Mouse (Mus musculus) stomach, embryonic 16.5 days (tissue): Measurements from ENCODE around the gene Gabarapl1. TPM values are rescaled to one million over a fixed set of nuclear protein-coding genes. Genes with fewer than 3 reads are reported as not detected.

ENCODE experiments used
- ATAC-seq: fragments of 200-750 bp; cut with Nextera tagmentation; 2 replicates; pipeline ENCODE4 v1.8.0; 2017; ENCODE audit warnings: moderate number of reproducible peaks, moderate TSS enrichment; ENCODE audit not compliant: insufficient read depth, low FRiP score
- H3K27ac ChIP-seq: fragments of 300-500 bp; sonication (generic); 2 replicates; pipeline ENCODE4 v1.5.1; 2014; ENCODE audit warnings: low read length
- H3K27me3 ChIP-seq: fragments of 300-500 bp; sonication (generic); 2 replicates; pipeline ENCODE4 v1.6.1; 2014; ENCODE audit warnings: low read length, control low read depth, mixed read lengths; ENCODE audit not compliant: control insufficient read depth, insufficient read depth
- H3K36me3 ChIP-seq: fragments of 300-500 bp; sonication (generic); 2 replicates; pipeline ENCODE4 v1.6.1; 2014; ENCODE audit warnings: low read length; ENCODE audit not compliant: control insufficient read depth, insufficient read depth
- H3K4me1 ChIP-seq: fragments of 300-500 bp; sonication (generic); 2 replicates; pipeline ENCODE4 v1.6.1; 2014; ENCODE audit warnings: low read length, control low read depth, mixed read lengths; ENCODE audit not compliant: control insufficient read depth, insufficient read depth
- H3K4me2 ChIP-seq: fragments of 300-500 bp; sonication (generic); 2 replicates; pipeline ENCODE4 v1.6.1; 2014; ENCODE audit warnings: low read depth, low read length, mixed read lengths
- H3K4me3 ChIP-seq: fragments of 300-500 bp; sonication (generic); replicated peaks from 2 replicates; pipeline ENCODE4 v1.5.1; 2014; ENCODE audit warnings: mild to moderate bottlenecking, low read length
- H3K9ac ChIP-seq: fragments of 300-500 bp; sonication (generic); 2 replicates; pipeline ENCODE4 v1.6.1; 2014; ENCODE audit warnings: low read length
- H3K9me3 ChIP-seq: fragments of 300-500 bp; sonication (generic); replicated peaks from 2 replicates; pipeline ENCODE4 v1.6.1; 2016; ENCODE audit warnings: low read length, control low read depth; ENCODE audit not compliant: control insufficient read depth
- WGBS: fragments of 180-500 bp; shearing (Covaris S2); extraction: QIAGEN DNeasy Blood & Tissue Kit; methylation state at CpG from one replicate; pipeline ENCODE4 v1.1.7; 2014; 5-methylcytosine and 5-hydroxymethylcytosine counted together
- polyA plus RNA-seq: library from polyadenylated mRNA; unstranded; fragments of >200 nt; fragmentation: Nextera tagmentation; extraction: Ambion mirVana; gene quantifications from 2 replicates; pipeline ENCODE4 v1.2.1, GENCODE M21; 2015

Gene Gabarapl1
- polyA plus RNA-seq, 1 experiment from 2014 or later = 44.6 TPM

DNA sequence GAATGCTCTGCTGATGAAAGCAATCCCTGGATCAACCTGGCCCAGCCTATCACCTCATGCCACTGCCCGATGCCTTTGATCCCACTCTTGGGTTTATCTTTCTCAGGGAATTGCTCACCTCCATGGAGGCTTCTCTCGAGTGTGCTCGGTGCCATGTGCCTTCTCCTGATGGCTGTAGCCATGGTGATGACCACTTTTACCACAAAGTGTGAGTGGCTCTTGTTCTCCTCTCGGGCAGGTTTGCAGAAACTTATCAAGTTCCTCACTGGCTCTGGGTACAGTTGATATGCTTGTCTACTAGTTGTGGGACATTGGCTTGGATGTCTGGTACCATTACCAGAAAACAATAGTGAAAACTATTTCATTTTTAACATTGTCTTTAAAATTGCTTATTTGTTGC lies 48.9 kb downstream of the Gabarapl1 start:
- WGBS = 59% methylated on average over 4 of the region's 4 CpGs

GRCm38 (mm10) chr6:129583014-129583413 lies 50.1 kb downstream of the Gabarapl1 start:
- Histone ChIP-seq H3K4me3 (no peak overlapping the region), H3K36me3 (no peaks in the 10 kb centered on the region), H3K9me3 (no peaks in the 10 kb centered on the region), H3K4me1 (no peaks in the 10 kb centered on the region), H3K4me2 (no peak overlapping the region), H3K9ac (no peak overlapping the region), H3K27ac (no peak overlapping the region), H3K27me3 (no peaks in the 10 kb centered on the region)
- ATAC-seq = no peak
- WGBS = 75% methylated on average over 3 of the region's 3 CpGs

More for the DNA sequence above, 48.9 kb downstream of the Gabarapl1 start:
- Histone ChIP-seq H3K9ac (no peak overlapping the region), H3K27ac (no peak overlapping the region), H3K4me1 (no peaks in the 10 kb centered on the region), H3K4me3 (no peak overlapping the region), H3K27me3 (no peaks in the 10 kb centered on the region), H3K9me3 (no peaks in the 10 kb centered on the region), H3K4me2 (no peak overlapping the region), H3K36me3 (no peaks in the 10 kb centered on the region)
- ATAC-seq = no peak

GRCm38 (mm10) chr6:129591508-129591907 lies 58.5 kb downstream of the Gabarapl1 start, which contains the start of gene Klrd1:
Gene Klrd1, plus strand, starts transcription at chr6:129591782.
- H3K36me3 ChIP-seq = no peaks in the 10 kb centered on the region
- no peak within 1 kb of the TSS for H3K4me2 ChIP-seq
- no peaks in the 10 kb centered on the region for H3K27me3 ChIP-seq
- no peaks in the 10 kb centered on the region for H3K4me1 ChIP-seq
- H3K9ac ChIP-seq = no peak within 1 kb of the TSS
- no peak for ATAC-seq
- H3K27ac ChIP-seq = no peak within 1 kb of the TSS
- H3K9me3 ChIP-seq = no peaks in the 10 kb centered on the region
- WGBS = 74% methylated on average over 3 of the region's 3 CpGs
- H3K4me3 ChIP-seq = no peak within 1 kb of the TSS

Other genes with a start within 250 kb of the Gabarapl1 start
- gene 4922502D21Rik, start 201.4 kb upstream of the Gabarapl1 start, polyA plus RNA-seq = not detected in 2 replicates
- gene Clec12a, start 190.5 kb upstream of the Gabarapl1 start, polyA plus RNA-seq = 1.2 and 2.0 TPM in 2 replicates
- not detected in 2 replicates for gene Clec12b, start 147.3 kb upstream of the Gabarapl1 start, polyA plus RNA-seq
- 1.7 and 1.8 TPM in 2 replicates for gene Clec1b, start 135.9 kb upstream of the Gabarapl1 start, polyA plus RNA-seq
- 0.34 and 0.43 TPM in 2 replicates for gene Clec9a, start 124.3 kb upstream of the Gabarapl1 start, polyA plus RNA-seq
- gene Clec1a, start 81.2 kb upstream of the Gabarapl1 start, polyA plus RNA-seq = 3.3 and 3.6 TPM in 2 replicates
- 0.07 and 0.15 TPM in 2 replicates for gene Olr1, start 26.0 kb upstream of the Gabarapl1 start, polyA plus RNA-seq
- not detected in 2 replicates for gene Tmem52b, start 20.6 kb upstream of the Gabarapl1 start, polyA plus RNA-seq
- not detected in 2 replicates for gene Klre1, start 44.7 kb downstream of the Gabarapl1 start, polyA plus RNA-seq
- 0.76 and 1.1 TPM in 2 replicates for gene Klrd1, start 58.6 kb downstream of the Gabarapl1 start, polyA plus RNA-seq
- gene Klrk1, start 90.7 kb downstream of the Gabarapl1 start, polyA plus RNA-seq = 0.14 and 0.45 TPM in 2 replicates
- gene Klrc3, start 110.2 kb downstream of the Gabarapl1 start, polyA plus RNA-seq = not detected in 2 replicates
- not detected in 2 replicates for gene Klrc2, start 127.5 kb downstream of the Gabarapl1 start, polyA plus RNA-seq
- 0.10 and 0.15 TPM in 2 replicates for gene Klrc1, start 145.8 kb downstream of the Gabarapl1 start, polyA plus RNA-seq
- not detected in 2 replicates for gene Klri1, start 184.0 kb downstream of the Gabarapl1 start, polyA plus RNA-seq
- gene Klri2, start 207.3 kb downstream of the Gabarapl1 start, polyA plus RNA-seq = 0.08 TPM in 1 of 2 replicates, not detected in the other